Mouse (Mus musculus) forebrain, embryonic 16.5 days (tissue): ENCODE measurements at regions not wholly inside any gene's neighbourhood (a gene's known extent, or its start where the extent isn't known, plus 50 kb on each side); places are given as distances from the start of the nearest gene placed in this dataset.
A peak's percentile ranks its signal among the peaks of the same experiment; 100 is the strongest.

Experiments used
- ATAC-seq: fragments of 200-750 bp; cut with Nextera tagmentation; 2 replicates; pipeline ENCODE4 v1.8.0; 2017; ENCODE audit warnings: mild to moderate bottlenecking, moderate library complexity
- H3K27ac ChIP-seq: fragments of 300-500 bp; sonication (generic); 2 replicates; pipeline ENCODE4 v1.5.1; 2014; ENCODE audit warnings: low read length, control low read depth
- H3K27me3 ChIP-seq: fragments of 300-500 bp; sonication (generic); replicated peaks from 2 replicates; pipeline ENCODE4 v1.6.1; 2014; ENCODE audit warnings: low read length; ENCODE audit not compliant: control insufficient read depth, insufficient read depth
- H3K36me3 ChIP-seq: fragments of 300-500 bp; sonication (generic); 2 replicates; pipeline ENCODE4 v1.6.1; 2014; ENCODE audit not compliant: control insufficient read depth, insufficient read depth
- H3K4me1 ChIP-seq: fragments of 300-500 bp; sonication (generic); replicated peaks from 2 replicates; pipeline ENCODE4 v1.6.1; 2014; ENCODE audit warnings: low read length; ENCODE audit not compliant: control insufficient read depth, insufficient read depth
- H3K4me2 ChIP-seq: fragments of 300-500 bp; sonication (generic); 2 replicates; pipeline ENCODE4 v1.6.1; 2014; ENCODE audit warnings: mild to moderate bottlenecking, low read length, control low read depth
- H3K4me3 ChIP-seq: fragments of 300-500 bp; sonication (generic); replicated peaks from 2 replicates; pipeline ENCODE4 v1.5.1; 2014; ENCODE audit warnings: mild to moderate bottlenecking, low read length, control low read depth
- H3K9ac ChIP-seq: fragments of 300-500 bp; sonication (generic); replicated peaks from 2 replicates; pipeline ENCODE4 v1.6.1; 2014; ENCODE audit warnings: low read depth, low read length, control low read depth
- H3K9me3 ChIP-seq: fragments of 300-500 bp; sonication (generic); 2 replicates; pipeline ENCODE4 v1.6.1; 2016; ENCODE audit warnings: low read length; ENCODE audit not compliant: control insufficient read depth
- WGBS: fragments of 180-500 bp; shearing (Covaris S2); extraction: QIAGEN DNeasy Blood & Tissue Kit; methylation state at CpG from one replicate; pipeline ENCODE4 v1.1.7; 2014; 5-methylcytosine and 5-hydroxymethylcytosine counted together

GRCm38 (mm10) chr9:43492236-43493000 lies 181.8 kb downstream of the Trim29 start:
- Histone ChIP-seq H3K4me3 (no peak overlapping the region), H3K9ac (no peak overlapping the region), H3K36me3 (no peaks in the 10 kb centered on the region), H3K27me3 (no peaks in the 10 kb centered on the region), H3K9me3 (no peaks in the 10 kb centered on the region), H3K27ac (no peak overlapping the region), H3K4me1 (peaks cover 9% of the 10 kb centered on the region), H3K4me2 (no peak overlapping the region)
- 50% methylated on average over 7 of the region's 7 CpGs for WGBS
- ATAC-seq = no peak

DNA sequence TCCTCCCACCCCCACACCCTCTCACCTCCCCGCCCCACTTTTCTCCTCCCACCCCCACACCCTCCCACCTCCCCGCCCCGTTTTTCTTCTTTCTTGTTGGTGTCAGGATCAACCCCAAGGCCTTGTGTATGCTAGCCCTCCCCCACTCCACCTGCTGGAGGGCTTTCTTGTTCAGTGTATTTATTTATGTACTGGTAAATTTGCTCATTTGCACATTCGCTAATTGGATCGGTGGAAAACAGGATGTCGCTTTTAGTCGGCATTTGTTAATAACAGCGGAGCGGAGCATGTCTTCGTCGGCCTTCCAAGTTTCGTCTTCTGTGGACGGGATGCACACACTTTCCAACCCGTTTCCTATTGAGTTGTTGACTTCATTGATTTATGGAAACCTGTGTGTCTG lies 187.9 kb downstream of the Trim29 start:
- Histone ChIP-seq H3K4me2 (peak overlapping the region; percentile 3; the same call in 1 of the 2 replicates), H3K36me3 (no peaks in the 10 kb centered on the region)

GRCm38 (mm10) chr9:43504270-43504932 lies 193.8 kb downstream of the Trim29 start:
- Histone ChIP-seq H3K27me3 (no peaks in the 10 kb centered on the region), H3K4me1 (peaks cover 8% of the 10 kb centered on the region), H3K4me2 (no peak overlapping the region), H3K36me3 (no peaks in the 10 kb centered on the region), H3K9ac (no peak overlapping the region), H3K27ac (no peak overlapping the region), H3K9me3 (no peaks in the 10 kb centered on the region), H3K4me3 (no peak overlapping the region)
- WGBS = 57% methylated on average over 14 of the region's 14 CpGs
- no peak for ATAC-seq

More for the DNA sequence above, 187.9 kb downstream of the Trim29 start:
- no peak for ATAC-seq
- 29% methylated on average over 14 of the region's 14 CpGs for WGBS
- Histone ChIP-seq H3K27me3 (no peaks in the 10 kb centered on the region), H3K27ac (no peak overlapping the region), H3K9me3 (no peaks in the 10 kb centered on the region), H3K9ac (no peak overlapping the region), H3K4me1 (peaks cover 4% of the 10 kb centered on the region; the same call in 1 of the 2 replicates), H3K4me3 (no peak overlapping the region)

DNA sequence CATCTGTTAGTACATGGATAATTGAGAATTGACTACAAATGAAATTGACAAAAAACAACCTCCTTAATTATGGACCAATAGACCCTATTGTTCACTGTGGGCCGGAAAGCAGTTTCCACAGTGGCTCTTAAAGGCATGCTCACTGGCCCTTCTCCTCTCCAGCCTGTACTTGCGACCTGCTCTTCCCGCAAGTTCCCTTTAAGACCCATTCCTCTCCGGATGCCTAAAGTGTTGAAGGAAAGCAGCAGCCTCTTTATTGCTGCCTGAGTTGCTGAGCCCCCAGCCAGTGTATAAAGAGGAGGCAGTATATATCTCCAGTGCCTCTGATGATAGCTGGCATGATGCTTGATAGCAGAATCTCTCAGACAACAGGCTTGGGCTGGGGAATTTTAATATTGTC lies 195.2 kb downstream of the Trim29 start:
- Histone ChIP-seq H3K4me1 (peaks cover 8% of the 10 kb centered on the region), H3K4me3 (no peak overlapping the region), H3K27me3 (no peaks in the 10 kb centered on the region), H3K4me2 (no peak overlapping the region), H3K36me3 (no peaks in the 10 kb centered on the region), H3K27ac (no peak overlapping the region), H3K9ac (no peak overlapping the region; the same call in 1 of the 2 replicates), H3K9me3 (no peaks in the 10 kb centered on the region)
- ATAC-seq = 0 out of 2 replicates have a peak, but pooled peaks have one; percentile 36
- 22% methylated on average over 4 of the region's 4 CpGs for WGBS

GRCm38 (mm10) chr9:43506276-43506675 lies 195.6 kb downstream of the Trim29 start:
- H3K27ac ChIP-seq = no peak overlapping the region
- no peak overlapping the region; the same call in 1 of the 2 replicates for H3K9ac ChIP-seq
- no peak overlapping the region for H3K4me2 ChIP-seq
- WGBS = 38% methylated on average over 6 of the region's 6 CpGs
- no peaks in the 10 kb centered on the region for H3K27me3 ChIP-seq
- H3K36me3 ChIP-seq = no peaks in the 10 kb centered on the region
- H3K4me3 ChIP-seq = no peak overlapping the region
- H3K9me3 ChIP-seq = no peaks in the 10 kb centered on the region
- no peak for ATAC-seq
- H3K4me1 ChIP-seq = peaks cover 8% of the 10 kb centered on the region

- Histone ChIP-seq H3K9me3 (no peaks in the 10 kb centered on the region), H3K4me3 (no peak overlapping the region), H3K4me1 (no peaks in the 10 kb centered on the region), H3K4me2 (no peak overlapping the region), H3K9ac (no peak overlapping the region), H3K27me3 (no peaks in the 10 kb centered on the region), H3K27ac (no peak overlapping the region), H3K36me3 (no peaks in the 10 kb centered on the region)
- no peak for ATAC-seq
- 65% methylated on average over 6 of the region's 6 CpGs for WGBS
Measured at GRCm38 (mm10) chr9:43512806-43513205, 202.2 kb downstream of the Trim29 start.

DNA sequence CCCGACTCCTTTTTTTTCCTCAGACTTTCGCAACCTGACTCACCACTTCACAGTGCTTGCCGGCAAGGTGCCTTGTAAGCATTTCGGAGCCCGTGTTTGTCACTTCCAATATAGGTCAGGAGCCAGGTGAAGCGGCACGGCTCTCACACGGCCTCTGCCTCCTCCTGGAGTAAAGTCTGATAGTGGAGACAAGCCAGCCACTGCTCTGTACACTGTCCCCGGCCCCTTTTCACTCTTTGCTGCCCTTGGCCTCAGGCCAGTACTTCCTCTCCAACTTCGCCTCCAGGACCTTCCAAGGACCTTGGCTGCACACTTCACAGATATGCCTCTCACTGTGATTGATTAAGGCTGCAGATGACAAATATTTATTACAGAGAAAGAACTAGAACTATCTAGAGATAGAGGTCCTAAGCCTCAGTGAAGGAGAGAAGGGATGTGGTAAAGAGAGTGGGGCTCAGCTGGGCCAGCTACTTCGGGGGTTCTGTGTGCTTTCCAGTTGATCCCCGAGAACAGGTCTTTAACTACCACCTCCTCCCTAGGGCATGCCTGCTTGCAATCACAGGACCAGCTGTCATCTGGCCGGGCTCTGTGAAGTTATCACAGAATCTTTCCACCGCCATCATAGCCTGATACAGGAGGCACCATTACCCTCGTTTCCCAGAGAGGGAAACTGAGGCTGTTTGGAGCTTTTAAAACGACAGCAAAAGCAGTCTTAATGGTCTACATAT lies 204.2 kb downstream of the Trim29 start:
- Histone ChIP-seq H3K9me3 (no peaks in the 10 kb centered on the region), H3K4me2 (no peak overlapping the region), H3K4me3 (no peak overlapping the region), H3K36me3 (no peaks in the 10 kb centered on the region), H3K4me1 (no peaks in the 10 kb centered on the region), H3K27ac (no peak overlapping the region), H3K27me3 (no peaks in the 10 kb centered on the region), H3K9ac (no peak overlapping the region)
- no peak for ATAC-seq
- WGBS = 91% methylated on average over 16 of the region's 16 CpGs

- 89% methylated on average over 3 of the region's 3 CpGs for WGBS
- Histone ChIP-seq H3K9me3 (no peaks in the 10 kb centered on the region), H3K4me3 (no peak overlapping the region), H3K4me2 (no peak overlapping the region), H3K36me3 (no peaks in the 10 kb centered on the region), H3K27ac (no peak overlapping the region), H3K9ac (no peak overlapping the region), H3K4me1 (peaks cover 11% of the 10 kb centered on the region), H3K27me3 (no peaks in the 10 kb centered on the region)
- ATAC-seq = no peak
Measured at GRCm38 (mm10) chr9:43520931-43521330, 210.3 kb downstream of the Trim29 start.

GRCm38 (mm10) chr9:43524947-43525565 lies 214.4 kb downstream of the Trim29 start:
- Histone ChIP-seq H3K27ac (no peak overlapping the region), H3K27me3 (no peaks in the 10 kb centered on the region), H3K4me3 (no peak overlapping the region), H3K9ac (no peak overlapping the region), H3K4me2 (no peak overlapping the region), H3K36me3 (no peaks in the 10 kb centered on the region), H3K9me3 (no peaks in the 10 kb centered on the region), H3K4me1 (peaks cover 11% of the 10 kb centered on the region)
- WGBS = 12% methylated on average over 4 of the region's 4 CpGs
- ATAC-seq = peak; percentile 69; the same call in 1 of the 2 replicates
